ENCODE assay signal across 8 mouse cellular contexts in the genomic region with DNA sequence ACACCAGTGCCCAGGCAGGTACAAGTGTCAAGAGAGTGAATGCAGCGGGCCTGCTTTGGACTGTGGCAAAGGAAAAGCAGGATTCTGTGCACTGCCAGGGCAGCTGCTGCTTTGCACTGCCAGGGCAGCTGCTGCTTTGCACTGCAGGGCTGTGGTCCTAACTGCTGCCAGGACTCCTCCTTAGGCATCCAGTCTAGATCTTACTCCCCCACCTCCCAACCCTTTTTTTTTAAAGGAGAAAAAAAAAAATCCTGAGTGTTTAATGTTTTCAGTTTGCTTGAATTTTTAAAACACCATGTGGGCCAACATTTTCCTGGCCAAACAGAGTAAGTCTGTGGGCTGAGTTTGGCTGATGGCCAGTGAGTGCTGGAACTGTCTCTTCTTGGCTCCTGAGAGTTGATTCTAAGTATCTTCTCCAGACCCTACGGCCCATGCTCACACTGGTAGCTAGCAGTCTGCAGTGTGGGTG. TPM values are rescaled to one million over a fixed set of nuclear protein-coding genes. Genes with fewer than 3 reads are reported as not detected.
DNase-seq lines count a peak whose midpoint lies in the region; ATAC-seq and TF ChIP-seq lines count a peak whose summit lies in the region.

No protein-coding gene starts in this region.

- H3K36me3 ChIP-seq in hindbrain, embryonic 10.5 days: no peaks in the 10 kb centered on the region
- H3K36me3 ChIP-seq in hindbrain, embryonic 11.5 days (ENCODE audit: control insufficient read depth, insufficient read depth, low read length): no peaks in the 10 kb centered on the region
- H3K36me3 ChIP-seq in heart, adult 2 months (ENCODE audit: control insufficient read depth, insufficient read depth, low read length): peaks cover 3% of the 10 kb centered on the region; the same call in 1 of the 2 replicates
- H3K36me3 ChIP-seq in kidney, embryonic 15.5 days: no peaks in the 10 kb centered on the region
- H3K36me3 ChIP-seq in lung, postnatal 0 days (ENCODE audit: insufficient read depth, low read length): no peaks in the 10 kb centered on the region
- no peaks in the 10 kb centered on the region for H3K36me3 ChIP-seq in stomach, embryonic 15.5 days

- no peak for TF ChIP-seq CTCF in heart, adult 2 months (IDR thresholded peaks at IDR 0.05)
- no peak for TF ChIP-seq CTCF in lung, postnatal 0 days (IDR thresholded peaks at IDR 0.05)

- intact Hi-C loops in heart, adult 2 months (cut with DNase I): no loop called here

- H3K27ac ChIP-seq in hindbrain, embryonic 10.5 days: peak overlapping the region; percentile 57; the same call in 1 of the 2 replicates
- H3K27ac ChIP-seq in hindbrain, embryonic 11.5 days (ENCODE audit: low read depth, low read length): no peak overlapping the region
- no peak overlapping the region for H3K27ac ChIP-seq in heart, adult 2 months
- 0 out of 2 replicates have a peak overlapping the region, but pooled peaks have one; percentile 14 for H3K27ac ChIP-seq in kidney, embryonic 15.5 days
- no peak overlapping the region for H3K27ac ChIP-seq in lung, postnatal 0 days (ENCODE audit: low read length)
- peak overlapping the region; percentile 46 for H3K27ac ChIP-seq in stomach, embryonic 15.5 days

- no peak for DNase-seq in hindbrain, embryonic 10.5 days (ENCODE audit: low spot score)
- DNase-seq in hindbrain, embryonic 11.5 days (ENCODE audit: low spot score): no peak
- DNase-seq in cerebellum, adult 9-10 months: peak; percentile 21
- DNase-seq in heart, adult 2 months: peak; percentile 42 to 56
- DNase-seq in lung, postnatal 0 days (ENCODE audit: low spot score): peak; percentile 58

- no peaks in the 10 kb centered on the region for H3K27me3 ChIP-seq in hindbrain, embryonic 10.5 days (ENCODE audit: insufficient read depth, poor library complexity, severe bottlenecking)
- no peaks in the 10 kb centered on the region for H3K27me3 ChIP-seq in hindbrain, embryonic 11.5 days (ENCODE audit: control insufficient read depth, insufficient read depth, low read length)
- no peaks in the 10 kb centered on the region for H3K27me3 ChIP-seq in heart, adult 2 months (ENCODE audit: control insufficient read depth, insufficient read depth, low read length)
- H3K27me3 ChIP-seq in kidney, embryonic 15.5 days: no peaks in the 10 kb centered on the region
- no peaks in the 10 kb centered on the region for H3K27me3 ChIP-seq in lung, postnatal 0 days (replicated peaks; ENCODE audit: insufficient read depth, low read length)
- no peaks in the 10 kb centered on the region for H3K27me3 ChIP-seq in stomach, embryonic 15.5 days (replicated peaks)

- peaks cover 8% of the 10 kb centered on the region for H3K4me1 ChIP-seq in hindbrain, embryonic 10.5 days (replicated peaks)
- H3K4me1 ChIP-seq in hindbrain, embryonic 11.5 days (replicated peaks; ENCODE audit: control insufficient read depth, insufficient read depth, low read length): no peaks in the 10 kb centered on the region; the same call in 1 of the 2 replicates
- H3K4me1 ChIP-seq in heart, adult 2 months (ENCODE audit: control insufficient read depth, insufficient read depth, low read length): peaks cover 4% of the 10 kb centered on the region
- H3K4me1 ChIP-seq in kidney, embryonic 15.5 days: peaks cover 18% of the 10 kb centered on the region
- H3K4me1 ChIP-seq in lung, postnatal 0 days (ENCODE audit: insufficient read depth, low read depth, low read length): no peaks in the 10 kb centered on the region; the same call in 1 of the 2 replicates
- H3K4me1 ChIP-seq in stomach, embryonic 15.5 days: peaks cover 9% of the 10 kb centered on the region; the same call in 1 of the 2 replicates

- TF ChIP-seq POLR2A in heart, adult 2 months (IDR thresholded peaks at IDR 0.05; ENCODE audit: insufficient read depth, low read depth, low read length): no peak

- no peak overlapping the region for H3K4me2 ChIP-seq in hindbrain, embryonic 11.5 days (replicated peaks; ENCODE audit: low read depth, low read length)
- no peak overlapping the region for H3K4me2 ChIP-seq in kidney, embryonic 15.5 days
- H3K4me2 ChIP-seq in lung, postnatal 0 days (replicated peaks; ENCODE audit: low read depth, low read length): no peak overlapping the region
- no peak overlapping the region for H3K4me2 ChIP-seq in stomach, embryonic 15.5 days

- no peak for ATAC-seq in hindbrain, embryonic 11.5 days (ENCODE audit: low FRiP score)
- ATAC-seq in kidney, embryonic 15.5 days (replicated peaks; ENCODE audit: low FRiP score): no peak
- ATAC-seq in lung, postnatal 0 days: peak; percentile 61
- ATAC-seq in stomach, embryonic 15.5 days (ENCODE audit: insufficient read depth, low FRiP score, low read depth): no peak
- ATAC-seq in granulocyte monocyte progenitor cell, adult 5-6 weeks (replicated peaks; ENCODE audit: poor library complexity, severe bottlenecking): no peak

- no peaks in the 10 kb centered on the region for H3K9me3 ChIP-seq in hindbrain, embryonic 10.5 days
- H3K9me3 ChIP-seq in hindbrain, embryonic 11.5 days (ENCODE audit: control insufficient read depth, low read length): no peaks in the 10 kb centered on the region
- H3K9me3 ChIP-seq in kidney, embryonic 15.5 days (replicated peaks): no peaks in the 10 kb centered on the region
- H3K9me3 ChIP-seq in lung, postnatal 0 days (ENCODE audit: low read length): no peaks in the 10 kb centered on the region
- H3K9me3 ChIP-seq in stomach, embryonic 15.5 days: no peaks in the 10 kb centered on the region

- TF ChIP-seq EP300 in heart, adult 2 months (IDR thresholded peaks at IDR 0.05; ENCODE audit: insufficient read depth, low read depth, low read length): 0 out of 2 replicates have a peak, but pooled peaks have one; percentile 24
- TF ChIP-seq EP300 in lung, postnatal 0 days (IDR thresholded peaks at IDR 0.05): no peak

- no peak overlapping the region for H3K9ac ChIP-seq in hindbrain, embryonic 11.5 days (ENCODE audit: low read depth, low read length)
- H3K9ac ChIP-seq in heart, adult 2 months (ENCODE audit: low read depth, low read length): no peak overlapping the region
- H3K9ac ChIP-seq in kidney, embryonic 15.5 days: no peak overlapping the region
- no peak overlapping the region for H3K9ac ChIP-seq in lung, postnatal 0 days (replicated peaks; ENCODE audit: low read depth)
- H3K9ac ChIP-seq in stomach, embryonic 15.5 days: no peak overlapping the region

- H3K4me3 ChIP-seq in hindbrain, embryonic 10.5 days: no peak overlapping the region
- no peak overlapping the region for H3K4me3 ChIP-seq in hindbrain, embryonic 11.5 days (ENCODE audit: low read depth, low read length)
- H3K4me3 ChIP-seq in heart, adult 2 months: no peak overlapping the region
- no peak overlapping the region for H3K4me3 ChIP-seq in kidney, embryonic 15.5 days (replicated peaks)
- no peak overlapping the region for H3K4me3 ChIP-seq in lung, postnatal 0 days (ENCODE audit: low read depth, low read length)
- H3K4me3 ChIP-seq in stomach, embryonic 15.5 days (replicated peaks): no peak overlapping the region

- 95% methylated on average over 2 of the region's 2 CpGs for WGBS in hindbrain, embryonic 10.5 days
- 82% methylated on average over 2 of the region's 2 CpGs for WGBS in hindbrain, embryonic 11.5 days
- 29% methylated on average over 2 of the region's 2 CpGs for WGBS in heart, adult 2 months
- WGBS in kidney, embryonic 15.5 days: 56% methylated on average over 2 of the region's 2 CpGs
- WGBS in lung, postnatal 0 days: 16% methylated on average over 2 of the region's 2 CpGs
- WGBS in stomach, embryonic 15.5 days: 42% methylated on average over 2 of the region's 2 CpGs

- no peaks in the 10 kb centered on the region for H3K79me2 ChIP-seq in heart, adult 2 months (replicated peaks; ENCODE audit: control insufficient read depth, insufficient read depth, low read length)

RNA-seq across cellular contexts. Expression of a gene that starts 11.2 kb away (rescaled TPM):
- polyA plus RNA-seq in hindbrain, embryonic 10.5 days (2016; fragmentation: Nextera tagmentation; extraction: Ambion mirVana): 23.7 and 25.1 TPM in 2 replicates
- polyA plus RNA-seq in hindbrain, embryonic 11.5 days (2014; fragmentation: Nextera tagmentation; extraction: Ambion mirVana): 21.7 and 24.2 TPM in 2 replicates
- 1 to 10 TPM; 2.3 to 2.8 TPM for total RNA-seq in heart, adult 2 months (2021)
- 2.1 and 3.2 TPM in 2 replicates for polyA plus RNA-seq in heart, adult 2 months (2012; rRNA removed)
- polyA plus RNA-seq in kidney, embryonic 15.5 days (2015; fragmentation: Nextera tagmentation; extraction: Ambion mirVana): 16.7 and 18.8 TPM in 2 replicates
- polyA plus RNA-seq in lung, postnatal 0 days (2015; fragmentation: Nextera tagmentation; extraction: Ambion mirVana): 1.6 and 2.3 TPM in 2 replicates
- polyA plus RNA-seq in stomach, embryonic 15.5 days (2015; fragmentation: Nextera tagmentation; extraction: Ambion mirVana): 11.9 and 15.4 TPM in 2 replicates
- total RNA-seq in granulocyte monocyte progenitor cell, adult 5-6 weeks (2014; fragmentation: Nextera tagmentation): 10.1 and 16.0 TPM in 2 replicates
- total RNA-seq in granulocyte monocyte progenitor cell, adult 5-6 weeks (2017): 3.8 and 5.5 TPM in 2 replicates

Comparison
In these comparisons a context has a peak if more than half of its experiments do, and no peak if none do; other contexts are left out.
1. H3K27ac ChIP-seq: peak in hindbrain, embryonic 10.5 days (single experiment), kidney, embryonic 15.5 days (single experiment) and stomach, embryonic 15.5 days (single experiment); none in hindbrain, embryonic 11.5 days (single experiment), heart, adult 2 months (single experiment) and lung, postnatal 0 days (single experiment).
2. DNase-seq: peak in cerebellum, adult 9-10 months (single experiment), heart, adult 2 months (2 of 2) and lung, postnatal 0 days (single experiment); none in hindbrain, embryonic 10.5 days (single experiment) and hindbrain, embryonic 11.5 days (single experiment).